Mouse (Mus musculus): ENCODE results near the gene Junb. TPM values are rescaled to one million over a fixed set of nuclear protein-coding genes. Genes with fewer than 3 reads are reported as not detected.

Junb gene
- 100 to 1,000 TPM in 1 of 2 experiments, 10 to 100 TPM in 1; 43.2 to 133 TPM for total RNA-seq (2021)

DNA sequence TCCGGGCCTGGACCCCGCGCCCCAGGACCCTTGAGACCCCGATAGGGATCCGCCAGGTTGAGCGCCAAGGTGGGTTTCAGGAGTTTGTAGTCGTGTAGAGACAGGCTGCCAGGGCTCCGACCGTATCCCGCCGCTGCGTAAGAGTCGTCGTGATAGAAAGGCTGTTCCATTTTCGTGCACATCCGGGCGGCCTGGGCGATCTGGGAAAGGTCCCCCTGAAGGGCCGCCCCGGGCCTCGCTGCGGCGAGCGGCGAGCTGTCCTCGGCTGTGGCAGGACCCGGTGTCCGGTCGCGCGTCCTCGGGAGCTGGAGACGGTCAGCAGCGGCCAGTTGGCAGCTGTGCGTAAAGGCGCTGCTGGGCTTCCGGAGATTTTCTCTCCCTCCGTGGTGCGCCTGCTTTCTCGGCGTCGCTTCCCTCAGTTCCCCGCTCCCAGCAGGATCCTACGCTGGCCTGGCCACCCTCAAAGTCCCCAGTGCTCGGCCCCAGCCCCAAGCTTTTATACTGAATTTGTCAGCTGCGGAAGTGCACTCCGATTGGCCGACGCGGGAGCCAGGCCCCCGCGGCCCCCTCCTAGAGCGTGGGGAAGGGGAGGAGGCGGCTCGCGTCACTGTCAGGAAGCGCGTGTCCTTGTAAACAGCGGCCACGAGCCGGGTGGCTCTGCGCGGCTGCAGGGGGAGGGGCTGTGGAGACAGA, at the start of gene Junb:
Gene Junb (minus strand): TSS at position 471 of the 693 bp plus-strand sequence.
- intact Hi-C loops (cut with DNase I) = loop anchor here (1.0 to 5.0 kb wide), 2 partner anchors 8 to 49 kb away; partner anchors contain the start of genes Asna1 and Trir
- peak; percentile 96 to 98 for DNase-seq (ENCODE audit: low spot score in 2 of 2)

DNA sequence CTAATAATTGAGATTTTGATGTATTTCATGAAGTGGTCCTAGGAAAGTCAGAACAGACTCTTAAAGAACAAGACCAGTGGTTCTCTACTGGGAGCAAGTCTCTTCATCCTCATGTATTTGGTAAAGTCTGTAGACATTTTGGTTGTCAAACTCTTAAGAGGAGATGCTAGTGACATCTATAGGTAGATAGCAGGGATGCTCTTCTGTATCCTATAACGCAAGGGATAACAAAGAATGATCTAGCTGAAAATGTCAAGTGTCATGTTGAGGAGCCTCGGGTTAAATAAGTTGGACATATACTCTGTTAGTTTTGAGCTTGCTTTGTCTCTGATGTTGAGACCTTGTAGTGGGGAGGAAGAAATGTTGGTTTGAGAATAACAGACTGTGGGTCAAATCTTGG, 49.4 kb upstream of the Junb start:
- intact Hi-C loops (cut with DNase I) = loop anchor here (5.0 kb wide), 1 partner anchor 51 kb away; the partner anchor contains the start of gene Junb

DNA sequence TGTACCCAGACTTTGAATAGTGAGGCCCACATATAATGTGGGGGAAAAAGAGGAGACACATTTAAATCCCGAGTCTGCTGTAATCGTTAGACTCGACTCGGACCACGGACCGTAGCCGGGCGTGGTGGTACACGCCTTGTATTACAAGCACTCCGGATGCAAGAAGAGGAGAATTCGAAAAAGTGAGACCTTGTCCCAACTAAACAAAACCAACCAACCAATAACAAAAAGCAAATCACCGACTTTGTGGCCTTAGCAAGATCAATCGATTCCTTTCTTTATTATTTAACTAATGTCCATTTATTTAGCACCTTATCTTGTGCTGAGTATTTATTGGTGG, 49.0 kb upstream of the Junb start:
- DNase-seq (ENCODE audit: low spot score in 2 of 2) = no peak
- intact Hi-C loops (cut with DNase I) = loop anchor here (5.0 kb wide), 1 partner anchor 50 kb away; the partner anchor contains the start of gene Junb

More for the DNA sequence above, 49.4 kb upstream of the Junb start:
- DNase-seq (ENCODE audit: low spot score in 2 of 2) = no peak

DNA sequence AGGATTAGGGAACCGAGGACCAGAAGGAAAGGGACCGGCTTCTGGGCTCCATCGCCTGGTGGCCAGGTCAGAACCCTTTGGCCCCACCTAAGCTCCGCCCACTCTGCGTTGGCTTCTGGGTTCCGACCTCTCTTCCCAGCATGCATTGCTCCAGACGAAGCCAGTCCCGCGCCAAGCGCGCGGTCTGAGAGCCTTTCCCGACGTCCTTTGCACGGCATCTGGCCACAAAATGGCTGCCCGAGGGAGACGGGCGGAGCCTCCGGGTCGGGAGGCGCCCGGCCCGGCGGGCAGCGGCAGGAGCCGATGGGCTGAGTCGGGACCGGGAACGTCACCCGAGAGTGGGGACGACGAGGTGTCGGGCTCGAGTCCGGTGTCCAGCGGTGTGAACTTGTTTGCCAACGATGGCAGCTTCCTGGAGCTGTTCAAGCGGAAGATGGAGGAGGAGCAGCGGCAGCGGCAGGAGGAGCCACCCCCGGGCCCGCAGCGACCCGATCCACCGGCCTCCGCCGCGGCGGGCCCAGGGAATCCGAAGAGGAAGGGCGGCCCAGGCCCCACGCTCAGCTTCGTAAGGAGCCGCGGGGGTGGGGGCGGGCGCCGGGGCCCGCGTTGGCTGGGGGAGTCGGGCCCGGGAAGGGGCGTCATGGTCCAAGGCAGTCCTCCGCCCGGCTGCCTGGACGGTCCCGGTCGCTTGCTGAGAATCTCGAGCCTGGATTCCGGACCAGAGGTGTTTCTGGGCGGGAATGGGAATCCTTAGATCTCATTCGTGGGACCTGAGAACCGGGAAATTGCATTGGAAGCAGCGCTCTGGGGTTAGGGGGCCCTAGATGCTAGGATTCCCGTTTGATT, 48.4 kb upstream of the Junb start, which contains the start of gene Trir:
Gene Trir (plus strand): TSS at position 154 of the 846 bp plus-strand sequence.
- peak; percentile 96 to 97 for DNase-seq (ENCODE audit: low spot score in 2 of 2)
- intact Hi-C loops (cut with DNase I) = loop anchor here (5.0 kb wide), 1 partner anchor 50 kb away; the partner anchor contains the start of gene Junb

DNA sequence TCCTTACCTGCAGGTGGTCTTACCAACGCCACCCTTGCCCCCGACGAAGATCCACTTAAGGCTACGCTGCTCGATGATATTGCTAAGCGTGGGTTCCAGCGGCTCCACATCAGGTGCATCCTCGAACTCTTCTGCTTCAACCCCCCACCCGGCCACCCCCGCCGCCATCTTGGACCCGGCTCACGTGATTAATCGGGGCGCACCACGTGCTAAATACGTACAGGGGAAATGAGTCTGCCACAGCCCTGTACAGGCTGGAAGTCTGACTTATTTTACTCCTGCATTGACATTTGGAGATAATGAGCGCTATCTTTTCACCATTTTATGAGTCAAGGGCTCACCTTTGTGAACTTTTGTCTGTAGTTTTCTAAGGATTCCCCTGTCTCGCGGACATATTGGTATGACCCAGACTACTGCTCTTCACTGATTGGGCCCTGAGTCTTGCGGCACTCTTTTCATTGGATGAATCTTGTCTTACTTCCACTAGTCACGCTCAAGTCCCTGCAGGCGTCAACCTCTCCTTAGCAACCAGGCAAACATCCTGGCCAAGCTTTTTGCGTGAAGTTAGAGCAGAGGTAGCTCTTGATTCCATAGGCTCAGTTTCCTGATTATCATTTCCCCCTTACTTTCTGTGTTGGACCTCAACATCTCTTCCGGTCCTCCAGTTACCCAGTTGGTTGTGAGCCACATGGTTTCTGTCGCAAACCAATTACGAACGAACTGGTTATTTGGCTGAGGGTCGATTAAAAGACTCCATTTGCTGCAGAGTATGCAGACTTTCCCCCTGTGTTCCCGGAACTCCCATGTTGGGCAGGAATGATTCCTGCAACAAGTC, 46.8 kb upstream of the Junb start, which contains the start of gene Asna1:
Gene Asna1 (minus strand): TSS at position 184 of the 835 bp plus-strand sequence.
- intact Hi-C loops (cut with DNase I) = loop anchor here (5.0 kb wide), 1 partner anchor 48 kb away; the partner anchor contains the start of gene Junb
- DNase-seq (ENCODE audit: low spot score in 2 of 2) = peak; percentile 82 to 83

DNA sequence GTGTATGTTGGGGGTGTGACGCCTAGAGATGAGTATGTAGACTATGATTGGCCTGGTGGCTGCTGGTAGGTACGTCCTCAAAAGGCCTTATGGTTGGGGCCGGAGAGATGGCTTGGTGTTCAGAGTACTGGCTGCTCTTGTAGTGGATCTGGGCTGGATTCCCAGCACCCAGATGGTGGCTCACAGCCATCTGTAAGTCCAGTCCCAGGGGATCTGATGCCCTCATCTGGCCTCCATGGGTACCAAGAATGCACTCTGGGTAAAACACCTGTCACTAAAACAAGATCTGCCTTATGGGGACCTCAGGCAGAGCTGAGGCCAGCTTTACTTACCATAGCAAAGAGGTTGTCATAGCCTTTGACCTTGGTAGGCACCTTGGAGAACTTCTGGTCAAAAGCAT, 45.3 kb upstream of the Junb start:
- no peak for DNase-seq (ENCODE audit: low spot score in 2 of 2)
- intact Hi-C loops (cut with DNase I) = no loop called here

DNA sequence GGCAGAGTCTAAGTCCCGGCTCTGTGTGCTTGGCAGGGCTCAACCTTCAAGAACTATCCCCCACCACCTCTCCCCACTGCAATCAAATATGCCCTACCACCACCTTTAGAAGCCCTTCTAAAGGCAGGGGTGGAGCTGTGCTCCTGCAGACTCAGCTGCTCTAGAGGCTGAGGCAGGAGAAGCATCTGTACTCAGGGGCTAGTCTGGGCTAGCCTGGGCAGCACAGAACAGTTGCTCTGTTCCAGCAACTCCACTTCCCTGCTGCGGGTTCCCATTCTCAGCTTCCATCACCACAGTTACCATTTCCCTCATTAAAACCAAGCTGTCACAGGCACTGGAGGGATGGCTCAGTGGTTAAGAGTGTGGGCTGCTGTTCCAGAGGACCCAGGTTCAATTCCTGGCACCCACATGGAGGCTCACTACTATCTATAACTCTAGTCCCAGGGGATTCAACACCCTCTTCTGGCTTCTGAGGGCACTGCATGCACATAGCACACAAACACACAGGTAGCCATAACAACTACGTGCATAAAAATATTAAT, 43.1 kb upstream of the Junb start:
- intact Hi-C loops (cut with DNase I) = no loop called here
- no peak for DNase-seq (ENCODE audit: low spot score in 2 of 2)

DNA sequence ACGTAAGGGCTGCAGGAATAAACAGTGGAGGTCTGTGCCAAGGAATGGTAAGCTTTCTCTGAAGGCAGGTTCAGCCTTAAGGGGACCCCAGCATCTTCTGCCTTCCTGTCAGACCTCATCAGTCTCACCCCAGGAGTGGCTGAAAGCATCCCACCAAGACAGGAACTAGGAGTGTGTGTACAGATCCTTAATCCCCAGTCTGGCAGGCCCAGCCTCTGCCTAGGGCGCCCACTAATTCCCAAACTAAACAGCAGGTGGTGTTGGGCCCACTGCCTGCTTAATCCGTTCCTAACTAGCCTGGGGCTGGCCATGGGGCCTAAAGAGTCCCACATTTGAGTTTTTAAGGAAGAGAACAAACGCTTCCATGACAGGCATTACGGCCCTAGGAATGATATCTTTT, 38.7 kb upstream of the Junb start:
- intact Hi-C loops (cut with DNase I) = no loop called here
- no peak for DNase-seq (ENCODE audit: low spot score in 2 of 2)

DNA sequence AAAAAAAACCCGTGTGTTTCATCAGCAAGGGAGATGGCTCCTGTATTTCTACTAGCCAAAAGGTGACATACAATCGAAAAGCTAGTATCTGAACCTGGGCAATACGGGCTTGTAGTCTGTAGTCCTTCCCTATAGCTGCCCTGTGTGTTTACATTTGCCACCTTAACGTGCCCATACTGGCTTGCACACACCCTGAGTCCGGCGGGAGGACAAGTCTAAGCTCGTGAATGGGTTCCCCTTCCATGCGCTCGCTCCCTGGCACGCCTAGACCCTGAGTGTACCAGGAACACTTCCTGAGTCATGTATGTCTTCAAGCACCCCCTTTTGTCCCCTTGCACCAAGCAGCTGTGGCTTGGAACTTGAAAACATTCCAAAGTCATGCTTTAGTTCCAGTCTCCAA, 38.2 kb upstream of the Junb start:
- intact Hi-C loops (cut with DNase I) = no loop called here
- no peak for DNase-seq (ENCODE audit: low spot score in 2 of 2)

DNA sequence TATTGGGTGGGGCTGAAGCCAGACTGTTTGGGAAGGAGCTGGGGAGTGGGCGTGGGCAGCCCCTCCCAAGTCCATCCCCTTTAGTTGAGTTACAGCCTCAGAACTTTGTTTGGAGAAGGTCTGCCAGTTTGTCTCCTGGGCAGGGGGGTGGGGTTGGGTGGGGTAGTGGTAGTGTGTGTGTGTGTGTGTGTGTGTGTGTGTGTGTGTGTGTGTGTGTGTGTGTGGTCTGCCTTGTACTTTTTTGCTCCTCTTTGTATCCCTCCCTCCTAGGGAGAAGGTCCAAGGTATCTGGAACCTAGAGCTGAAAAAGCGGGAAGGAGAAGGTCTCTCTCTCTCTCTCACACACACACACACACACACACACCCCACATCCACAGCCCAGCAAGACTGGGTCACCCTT, 35.9 kb upstream of the Junb start, which contains the start of gene Best2:
Gene Best2 (minus strand): TSS at position 101 of the 400 bp plus-strand sequence.
- intact Hi-C loops (cut with DNase I) = no loop called here
- DNase-seq (ENCODE audit: low spot score in 2 of 2) = no peak

DNA sequence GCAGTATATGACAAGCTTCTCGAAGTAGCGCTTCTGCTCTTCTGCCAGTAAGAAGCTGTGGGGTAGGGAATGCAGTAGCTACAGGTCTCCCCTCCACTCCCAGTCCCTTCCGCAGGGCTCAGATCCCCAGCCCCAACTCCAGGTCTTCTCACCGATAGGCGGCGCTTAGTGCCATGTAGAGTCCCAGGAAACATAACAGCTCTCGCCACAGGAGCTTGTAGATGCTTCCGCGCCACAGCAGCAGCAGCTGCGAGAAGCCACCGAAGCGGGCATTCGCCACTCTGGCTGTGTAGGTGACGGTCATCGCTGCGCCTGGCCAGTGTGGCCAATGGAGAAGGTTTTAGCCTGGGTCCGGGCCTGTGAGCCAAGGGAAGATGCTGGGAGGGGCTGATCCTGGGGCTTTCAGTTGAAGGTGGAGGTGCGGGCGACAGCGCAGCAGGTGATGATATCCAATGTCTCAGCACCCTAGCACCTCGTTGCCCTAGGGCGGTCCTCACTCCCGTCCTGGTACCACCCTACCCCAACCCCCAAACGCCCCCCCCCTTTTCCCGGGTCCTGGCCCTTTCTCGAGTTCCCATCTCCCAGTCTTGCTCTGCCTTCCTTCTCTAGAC, 34.8 kb upstream of the Junb start:
- DNase-seq (ENCODE audit: low spot score in 2 of 2) = peak; percentile 62 to 72
- intact Hi-C loops (cut with DNase I) = no loop called here

DNA sequence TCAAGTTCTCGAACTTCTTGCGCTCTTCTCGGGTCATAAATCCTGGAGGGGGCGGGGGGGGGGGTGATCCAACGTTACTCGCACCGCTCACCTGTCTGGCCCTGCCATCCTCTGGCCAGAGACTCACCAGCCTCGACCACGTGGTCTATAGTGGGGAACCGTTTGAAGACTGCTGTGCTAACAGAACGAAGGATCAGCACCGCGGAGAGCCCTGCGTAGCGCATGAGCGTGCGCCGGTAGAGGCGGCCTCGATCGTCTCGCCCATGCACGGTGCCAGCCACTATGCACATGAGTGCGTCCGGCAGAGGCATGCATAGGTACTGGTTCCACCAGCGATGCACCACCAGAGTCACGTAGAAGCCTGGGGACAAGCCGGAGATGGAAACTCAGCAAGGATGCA, 32.7 kb upstream of the Junb start:
- intact Hi-C loops (cut with DNase I) = no loop called here

DNA sequence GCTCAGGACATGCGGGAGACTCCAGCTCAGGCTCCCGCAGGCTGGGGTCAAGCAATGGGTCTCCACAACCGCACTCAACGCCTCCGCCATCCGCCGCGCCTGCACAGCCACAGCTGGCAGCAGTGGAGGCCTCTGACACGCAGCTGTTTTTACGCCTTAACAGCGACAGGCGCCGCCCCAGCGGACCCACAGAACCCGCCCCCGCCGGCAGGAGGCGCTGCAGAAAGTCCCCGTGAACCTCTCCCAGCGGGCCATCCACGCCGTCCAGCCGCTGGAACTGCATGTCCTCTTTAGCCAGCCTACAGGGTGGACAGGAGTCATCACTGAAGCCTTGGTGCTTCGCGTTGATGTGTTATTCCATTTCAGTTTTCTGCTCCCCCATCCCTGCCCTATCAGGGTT, 29.2 kb upstream of the Junb start:
- DNase-seq (ENCODE audit: low spot score in 2 of 2) = no peak
- intact Hi-C loops (cut with DNase I) = loop anchor here (5.0 kb wide), 1 partner anchor 35 kb away; no protein-coding TSS in a partner anchor

More for the DNA sequence above, 32.7 kb upstream of the Junb start:
- DNase-seq (ENCODE audit: low spot score in 2 of 2) = no peak

DNA sequence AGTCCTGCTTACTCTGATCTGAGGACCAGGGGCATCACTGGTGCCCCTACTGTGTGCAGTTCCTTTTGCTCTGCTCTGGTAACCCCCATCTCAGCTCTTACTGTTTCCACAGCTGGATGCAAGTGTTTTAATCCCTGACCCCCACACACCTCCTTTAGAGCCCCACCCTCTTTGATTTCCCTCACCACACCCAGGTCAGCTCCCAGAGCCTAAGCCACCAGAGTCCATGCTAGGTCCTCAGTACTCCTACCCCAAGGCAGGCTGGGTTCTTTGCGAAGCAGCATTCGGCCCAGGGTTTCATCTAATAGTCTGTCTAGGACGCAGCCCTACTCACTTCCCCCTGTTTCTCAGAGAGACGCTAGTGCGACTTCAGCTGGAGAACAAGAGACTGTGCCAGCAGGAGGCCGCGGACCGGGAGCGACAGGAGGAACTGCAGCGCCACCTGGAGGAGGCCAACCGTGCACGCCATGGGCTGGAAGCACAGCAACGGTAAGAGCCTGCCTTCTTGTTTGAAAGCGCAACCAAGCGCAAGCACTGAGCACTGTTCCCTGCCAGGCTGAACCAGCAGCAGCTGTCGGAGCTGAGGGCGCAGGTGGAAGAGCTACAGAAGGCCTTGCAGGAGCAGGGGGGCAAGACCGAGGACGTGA, 19.3 kb upstream of the Junb start:
- DNase-seq (ENCODE audit: low spot score in 2 of 2) = peak; percentile 87 to 89
- intact Hi-C loops (cut with DNase I) = no loop called here

DNA sequence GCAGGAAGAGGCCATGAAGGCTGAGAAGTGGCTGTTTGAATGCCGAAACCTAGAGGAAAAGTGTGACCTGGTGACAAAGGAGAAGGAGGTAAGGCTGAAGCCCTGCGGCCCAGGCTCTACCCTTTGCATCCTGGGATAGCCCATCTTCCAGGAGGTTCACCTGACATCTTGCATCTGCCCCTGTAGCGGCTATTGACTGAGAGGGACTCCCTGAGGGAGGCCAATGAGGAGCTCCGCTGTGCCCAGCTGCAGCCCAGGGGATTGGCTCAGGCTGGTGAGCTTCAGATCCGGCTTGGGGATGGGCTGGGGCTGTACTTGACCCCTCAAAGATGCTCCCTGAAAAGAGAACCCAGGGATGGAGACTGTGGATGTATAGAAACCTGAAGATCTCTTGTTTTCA, 18.5 kb upstream of the Junb start:
- DNase-seq (ENCODE audit: low spot score in 2 of 2) = no peak
- intact Hi-C loops (cut with DNase I) = no loop called here

DNA sequence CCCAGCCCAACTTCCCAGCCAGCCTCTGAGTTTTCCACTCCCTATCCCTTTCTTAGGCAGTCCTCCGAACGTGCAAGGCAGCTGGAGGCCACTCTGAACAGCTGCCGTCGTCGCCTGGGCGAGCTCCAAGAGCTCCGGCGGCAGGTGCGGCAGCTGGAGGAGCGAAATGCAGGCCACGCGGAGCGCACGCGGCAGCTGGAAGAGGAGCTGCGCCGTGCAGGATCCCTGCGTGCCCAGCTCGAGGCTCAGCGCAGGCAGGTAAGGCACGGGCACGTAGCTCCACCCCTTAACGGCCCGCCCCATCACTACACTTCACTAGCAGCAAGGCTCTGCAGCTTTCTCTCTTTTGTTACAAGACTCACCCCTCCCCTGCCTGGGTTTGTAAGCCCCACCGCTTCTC, 17.2 kb upstream of the Junb start:
- DNase-seq (ENCODE audit: low spot score in 2 of 2) = no peak
- intact Hi-C loops (cut with DNase I) = no loop called here

DNA sequence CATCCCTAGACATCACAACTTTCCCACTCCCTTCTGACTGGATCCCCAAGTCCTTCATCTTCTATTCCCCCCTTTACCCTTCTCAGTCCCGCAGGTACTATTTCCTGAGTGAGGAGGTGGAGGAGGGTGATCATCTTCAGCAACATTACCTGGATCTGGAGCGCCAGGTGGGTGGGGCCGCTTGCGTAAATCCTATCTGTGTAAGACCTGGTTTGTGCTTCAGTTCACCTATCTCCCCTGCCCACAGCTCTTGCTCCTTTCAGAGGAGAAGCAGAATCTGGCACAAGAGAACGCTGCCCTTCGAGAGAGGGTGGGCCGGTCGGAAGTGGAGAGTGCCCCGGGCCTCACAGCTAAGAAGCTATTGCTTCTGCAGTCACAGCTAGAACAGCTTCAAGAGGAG, 15.9 kb upstream of the Junb start:
- intact Hi-C loops (cut with DNase I) = no loop called here
- no peak for DNase-seq (ENCODE audit: low spot score in 2 of 2)

DNA sequence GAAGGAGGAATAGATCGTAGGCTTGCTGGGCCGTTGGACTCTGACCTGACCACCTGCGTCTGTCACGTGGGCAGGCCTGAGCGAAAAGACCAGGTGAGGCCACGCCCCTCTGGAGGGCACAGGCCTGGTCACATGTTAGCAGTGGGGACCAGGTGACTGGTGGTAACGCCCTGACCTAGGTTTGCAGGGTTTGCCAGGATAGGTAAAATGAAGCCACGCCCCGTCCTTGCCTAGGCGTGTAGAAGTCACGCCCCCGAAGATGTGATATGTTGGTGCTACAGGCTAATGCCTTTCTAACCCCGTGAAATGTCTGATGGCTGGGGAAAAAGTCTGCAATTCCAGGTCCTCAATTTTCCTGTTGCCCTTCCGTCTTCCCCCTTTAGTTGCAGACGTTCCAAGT, 12.3 kb upstream of the Junb start:
- intact Hi-C loops (cut with DNase I) = loop anchor here (1.0 kb wide), 1 partner anchor 16 kb away; no protein-coding TSS in a partner anchor
- DNase-seq (ENCODE audit: low spot score in 2 of 2) = peak in 1 of 2 experiments; percentile 38
